17 mouse cellular contexts compared by ENCODE assay signal in genomic region chr1:73428101-73428500, GRCm38 (mm10).
"Had no signal": no experiment of that assay in that cellular context is flagged by ENCODE, and none has a peak within 500 bp of the region (broad histone marks: within the 10 kb centered on the region; RNA-seq: fewer than 3 reads in every experiment).

No protein-coding gene starts in this region.

- DNase-seq: lung, adult 18-20 months; lung, embryonic 14.5 days; lung, postnatal 10 days; lung, postnatal 4 days; midbrain, embryonic 14.5 days; retina, postnatal 1 day; right cerebral cortex, adult 18-20 months; right cerebral cortex, postnatal 25 days; thymus, postnatal 14 days; thymus, postnatal 36 days had no signal

- H3K27me3 ChIP-seq: midbrain, embryonic 12.5 days; neural tube, embryonic 13.5 days; neural tube, embryonic 15.5 days had no signal

- H3K36me3 ChIP-seq: midbrain, embryonic 10.5 days; midbrain, embryonic 12.5 days; neural tube, embryonic 13.5 days; neural tube, embryonic 15.5 days had no signal

- H3K4me1 ChIP-seq: midbrain, embryonic 10.5 days; midbrain, embryonic 12.5 days; neural tube, embryonic 15.5 days had no signal

- H3K9ac ChIP-seq: liver, embryonic 14.5 days; lung, embryonic 14.5 days; midbrain, embryonic 12.5 days; neural tube, embryonic 13.5 days; neural tube, embryonic 15.5 days had no signal

- H3K9me3 ChIP-seq: midbrain, embryonic 10.5 days; midbrain, embryonic 12.5 days; neural tube, embryonic 13.5 days; neural tube, embryonic 15.5 days had no signal

- H3K27ac ChIP-seq: liver, embryonic 14.5 days; midbrain, embryonic 10.5 days; midbrain, embryonic 12.5 days; neural tube, embryonic 13.5 days; neural tube, embryonic 15.5 days had no signal

- H3K4me2 ChIP-seq: lung, embryonic 14.5 days; midbrain, embryonic 12.5 days; neural tube, embryonic 13.5 days; neural tube, embryonic 15.5 days had no signal

- ATAC-seq: midbrain, embryonic 16.5 days had no signal

- H3K4me3 ChIP-seq: midbrain, embryonic 10.5 days; midbrain, embryonic 12.5 days; myocyte; neural tube, embryonic 13.5 days; neural tube, embryonic 15.5 days had no signal
